Comparison of ENCODE assay signal across 16 mouse cellular contexts in genomic region chr1:177605353-177605969, GRCm38 (mm10).
DNase-seq lines count a peak whose midpoint lies in the region; ATAC-seq and TF ChIP-seq lines count a peak whose summit lies in the region.
"Had no signal": no experiment of that assay in that cellular context is flagged by ENCODE, and none has a peak within 500 bp of the region (broad histone marks: within the 10 kb centered on the region; RNA-seq: fewer than 3 reads in every experiment).

No protein-coding gene starts in this region.

- no peak for TF ChIP-seq CTCF in heart, adult 2 months (IDR thresholded peaks at IDR 0.05)

- H3K4me1 ChIP-seq in heart, embryonic 16.5 days (ENCODE audit: control insufficient read depth, insufficient read depth, low read length): peaks cover 4% of the 10 kb centered on the region; the same call in 1 of the 2 replicates
- peaks cover 6% of the 10 kb centered on the region for H3K4me1 ChIP-seq in heart, adult 2 months (ENCODE audit: control insufficient read depth, insufficient read depth, low read length)
- H3K4me1 ChIP-seq in midbrain, embryonic 12.5 days: peaks cover 9% of the 10 kb centered on the region; the same call in 1 of the 2 replicates
- no peaks in the 10 kb centered on the region for H3K4me1 ChIP-seq in midbrain, embryonic 16.5 days (ENCODE audit: control insufficient read depth, insufficient read depth, low read length)
- H3K4me1 ChIP-seq: limb, embryonic 13.5 days; megakaryocyte, embryonic 14.5 days had no signal

- no peak for TF ChIP-seq EP300 in heart, adult 2 months (IDR thresholded peaks at IDR 0.05; ENCODE audit: insufficient read depth, low read depth, low read length)

- H3K4me2 ChIP-seq in heart, embryonic 16.5 days (ENCODE audit: low read depth, low read length): no peak overlapping the region
- H3K4me2 ChIP-seq in midbrain, embryonic 12.5 days (replicated peaks): no peak overlapping the region
- no peak overlapping the region for H3K4me2 ChIP-seq in midbrain, embryonic 16.5 days (ENCODE audit: low read length)
- H3K4me2 ChIP-seq: limb, embryonic 13.5 days had no signal

- intact Hi-C loops in heart, adult 2 months (cut with DNase I): loop anchor here (5.0 kb wide), 1 partner anchor 73 kb away; no protein-coding TSS in a partner anchor

- H3K79me2 ChIP-seq in heart, adult 2 months (replicated peaks; ENCODE audit: control insufficient read depth, insufficient read depth, low read length): no peaks in the 10 kb centered on the region

- no peak overlapping the region for H3K4me3 ChIP-seq in heart, embryonic 16.5 days (ENCODE audit: low read length)
- H3K4me3 ChIP-seq in heart, adult 2 months: no peak overlapping the region
- no peak overlapping the region for H3K4me3 ChIP-seq in midbrain, embryonic 12.5 days
- H3K4me3 ChIP-seq in midbrain, embryonic 16.5 days (ENCODE audit: low read depth, low read length): no peak overlapping the region
- H3K4me3 ChIP-seq: left cerebral cortex, adult 2 months; limb, embryonic 13.5 days; megakaryocyte, embryonic 14.5 days had no signal

- no peak for TF ChIP-seq POLR2A in heart, adult 2 months (IDR thresholded peaks at IDR 0.05; ENCODE audit: insufficient read depth, low read depth, low read length)

- no peak overlapping the region for H3K27ac ChIP-seq in heart, embryonic 16.5 days (ENCODE audit: low read length)
- H3K27ac ChIP-seq in heart, adult 2 months: no peak overlapping the region
- H3K27ac ChIP-seq in midbrain, embryonic 12.5 days (replicated peaks): peak overlapping the region; percentile 35; the same call in 1 of the 2 replicates
- H3K27ac ChIP-seq in midbrain, embryonic 16.5 days (ENCODE audit: low read length): no peak overlapping the region
- H3K27ac ChIP-seq: left cerebral cortex, adult 2 months; limb, embryonic 13.5 days had no signal

- H3K9ac ChIP-seq in heart, embryonic 16.5 days (ENCODE audit: low read length): no peak overlapping the region
- no peak overlapping the region for H3K9ac ChIP-seq in heart, adult 2 months (ENCODE audit: low read depth, low read length)
- no peak overlapping the region for H3K9ac ChIP-seq in midbrain, embryonic 12.5 days (replicated peaks)
- H3K9ac ChIP-seq in midbrain, embryonic 16.5 days (ENCODE audit: low read depth, low read length): no peak overlapping the region
- H3K9ac ChIP-seq: limb, embryonic 13.5 days had no signal

- no peaks in the 10 kb centered on the region for H3K36me3 ChIP-seq in heart, embryonic 16.5 days (ENCODE audit: control insufficient read depth, insufficient read depth)
- no peaks in the 10 kb centered on the region for H3K36me3 ChIP-seq in heart, adult 2 months (ENCODE audit: control insufficient read depth, insufficient read depth, low read length)
- no peaks in the 10 kb centered on the region for H3K36me3 ChIP-seq in midbrain, embryonic 12.5 days
- no peaks in the 10 kb centered on the region for H3K36me3 ChIP-seq in midbrain, embryonic 16.5 days (ENCODE audit: control insufficient read depth, insufficient read depth, low read length)
- H3K36me3 ChIP-seq: G1E; limb, embryonic 13.5 days had no signal

- 12% methylated on average over 6 of the region's 6 CpGs for WGBS in heart, embryonic 16.5 days
- 33% methylated on average over 6 of the region's 6 CpGs for WGBS in heart, adult 2 months
- 14% methylated on average over 6 of the region's 6 CpGs for WGBS in midbrain, embryonic 12.5 days
- WGBS in midbrain, embryonic 16.5 days: 4% methylated on average over 6 of the region's 6 CpGs

- H3K27me3 ChIP-seq in heart, embryonic 16.5 days (ENCODE audit: control insufficient read depth, insufficient read depth, low read length): no peaks in the 10 kb centered on the region
- H3K27me3 ChIP-seq in heart, adult 2 months (ENCODE audit: control insufficient read depth, insufficient read depth, low read length): no peaks in the 10 kb centered on the region
- no peaks in the 10 kb centered on the region for H3K27me3 ChIP-seq in midbrain, embryonic 12.5 days
- H3K27me3 ChIP-seq in midbrain, embryonic 16.5 days (ENCODE audit: control insufficient read depth, insufficient read depth, low read depth, low read length): no peaks in the 10 kb centered on the region
- H3K27me3 ChIP-seq: limb, embryonic 13.5 days had no signal

- no peak for DNase-seq in heart, adult 2 months
- peak; percentile 40 for DNase-seq in embryo, embryonic 9.5 days (ENCODE audit: extremely low spot score)
- peak; percentile 43 for DNase-seq in mesoderm, embryonic 11.5 days (ENCODE audit: low read depth, low spot score)
- DNase-seq in ovary, adult 18-20 months (ENCODE audit: low spot score): no peak
- no peak for DNase-seq in cerebellum, postnatal 4 days (ENCODE audit: low spot score in 2 of 2)
- DNase-seq: kidney, adult 9 months; lung, adult 2 months; right cerebral cortex, postnatal 14 days; thymus, adult 2 months had no signal

- peak; percentile 32; the same call in 1 of the 2 replicates for ATAC-seq in heart, embryonic 16.5 days (replicated peaks; ENCODE audit: extremely low read depth, insufficient read depth, low FRiP score)
- ATAC-seq in midbrain, embryonic 12.5 days (ENCODE audit: low FRiP score, low read depth): peak; percentile 76
- no peak for ATAC-seq in midbrain, embryonic 16.5 days

- no peaks in the 10 kb centered on the region for H3K9me3 ChIP-seq in heart, embryonic 16.5 days (replicated peaks; ENCODE audit: control insufficient read depth, low read length)
- no peaks in the 10 kb centered on the region for H3K9me3 ChIP-seq in midbrain, embryonic 12.5 days
- H3K9me3 ChIP-seq in midbrain, embryonic 16.5 days (replicated peaks; ENCODE audit: control insufficient read depth, low read length, poor library complexity, severe bottlenecking): no peaks in the 10 kb centered on the region
- H3K9me3 ChIP-seq: limb, embryonic 13.5 days had no signal

Comparison
In these comparisons a context has a peak if more than half of its experiments do, and no peak if none do; other contexts are left out.
1. DNase-seq: peak in embryo, embryonic 9.5 days (single experiment) and mesoderm, embryonic 11.5 days (single experiment); none in heart, adult 2 months (0 of 2), ovary, adult 18-20 months (single experiment) and cerebellum, postnatal 4 days (0 of 2).